Mouse (Mus musculus): Measurements from ENCODE around the gene Lrrk1. TPM values are rescaled to one million over a fixed set of nuclear protein-coding genes. Genes with fewer than 3 reads are reported as not detected.

Gene Lrrk1
- total RNA-seq, 2 experiments from 2014 or later = 2.4 to 2.9 TPM

- no peak for DNase-seq (ENCODE audit: extremely low spot score in 1 of 2, low spot score in 1 of 2)
Observed at GRCm38 (mm10) chr7:66385826-66386225, 2.3 kb downstream of the Lrrk1 start.

- DNase-seq (ENCODE audit: extremely low spot score in 1 of 2, low spot score in 1 of 2) = no peak
Observed at GRCm38 (mm10) chr7:66384891-66385290, 3.3 kb downstream of the Lrrk1 start.

- no peak for DNase-seq (ENCODE audit: extremely low spot score in 1 of 2, low spot score in 1 of 2)
Observed at GRCm38 (mm10) chr7:66384213-66384612, 3.9 kb downstream of the Lrrk1 start.

- no peak for DNase-seq (ENCODE audit: extremely low spot score in 1 of 2, low spot score in 1 of 2)
Observed at GRCm38 (mm10) chr7:66376560-66376959, 11.6 kb downstream of the Lrrk1 start.

DNA sequence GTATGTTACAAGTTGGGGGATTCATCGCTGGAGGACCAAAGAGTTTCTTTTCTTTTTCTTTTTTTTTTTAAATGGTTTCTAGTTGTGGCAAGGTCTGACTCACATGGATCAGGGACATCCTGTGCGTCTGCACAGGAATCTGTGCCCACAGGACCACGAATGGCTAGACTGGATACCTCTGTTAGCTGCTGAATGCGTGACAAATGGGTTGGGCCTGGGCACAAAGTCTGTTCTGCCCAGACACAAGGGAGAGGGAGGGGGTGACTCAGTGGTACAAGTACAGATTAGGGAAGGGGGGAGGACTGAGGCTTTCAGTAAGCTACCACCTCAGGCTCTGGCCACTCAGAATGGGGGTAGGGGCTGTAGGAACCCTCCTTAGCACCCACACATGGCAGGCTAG lies 12.4 kb downstream of the Lrrk1 start:
- DNase-seq (ENCODE audit: extremely low spot score in 1 of 2, low spot score in 1 of 2) = no peak

- no peak for DNase-seq (ENCODE audit: extremely low spot score in 1 of 2, low spot score in 1 of 2)
Observed at GRCm38 (mm10) chr7:66373391-66373790, 14.8 kb downstream of the Lrrk1 start.

DNA sequence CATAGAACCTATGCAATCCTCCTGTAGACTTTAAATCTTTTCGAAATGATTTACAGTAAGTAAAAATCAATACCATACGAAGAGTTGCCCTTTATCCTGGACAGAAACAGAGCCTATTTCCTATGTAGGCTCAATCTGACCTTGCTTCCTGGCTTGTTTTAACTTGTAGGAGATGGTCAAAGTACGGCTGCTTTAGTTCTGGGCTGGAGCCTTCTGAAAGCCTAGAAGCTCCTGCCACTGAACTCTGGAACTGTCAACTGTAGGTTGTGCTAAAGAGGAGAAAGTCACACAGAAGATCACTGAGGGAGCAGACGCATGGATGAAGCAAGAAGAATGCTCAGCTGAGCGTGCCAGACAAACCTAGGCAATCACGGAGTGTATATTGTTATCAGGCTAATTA lies 17.2 kb downstream of the Lrrk1 start:
- no peak for DNase-seq (ENCODE audit: extremely low spot score in 1 of 2, low spot score in 1 of 2)

DNA sequence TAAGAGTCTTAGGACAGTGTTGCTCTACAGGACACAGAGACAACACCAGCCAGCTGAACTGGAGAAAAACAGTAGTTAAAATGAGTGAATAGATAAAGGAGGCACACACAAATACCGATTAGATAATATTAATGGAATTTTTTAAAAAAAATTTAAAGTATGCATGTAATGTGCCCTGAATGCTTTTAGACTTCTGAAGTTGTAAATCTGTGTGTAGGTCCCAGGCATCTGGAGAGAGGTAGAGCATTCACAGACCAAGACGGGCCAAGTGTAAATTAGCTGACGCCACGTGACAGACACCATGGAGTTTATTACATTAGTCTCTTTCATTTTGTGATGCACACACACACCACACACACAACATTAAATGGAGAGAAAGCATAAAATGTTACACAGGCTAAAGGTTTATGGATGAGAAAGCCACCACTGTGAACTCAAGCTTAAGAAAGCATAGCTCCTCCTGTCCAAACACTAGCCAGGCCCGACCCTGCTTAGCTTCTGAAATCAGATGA lies 18.2 kb downstream of the Lrrk1 start:
- no peak for DNase-seq (ENCODE audit: extremely low spot score in 1 of 2, low spot score in 1 of 2)

- no peak for DNase-seq (ENCODE audit: extremely low spot score in 1 of 2, low spot score in 1 of 2)
Observed at GRCm38 (mm10) chr7:66369071-66369933, 18.8 kb downstream of the Lrrk1 start.

DNA sequence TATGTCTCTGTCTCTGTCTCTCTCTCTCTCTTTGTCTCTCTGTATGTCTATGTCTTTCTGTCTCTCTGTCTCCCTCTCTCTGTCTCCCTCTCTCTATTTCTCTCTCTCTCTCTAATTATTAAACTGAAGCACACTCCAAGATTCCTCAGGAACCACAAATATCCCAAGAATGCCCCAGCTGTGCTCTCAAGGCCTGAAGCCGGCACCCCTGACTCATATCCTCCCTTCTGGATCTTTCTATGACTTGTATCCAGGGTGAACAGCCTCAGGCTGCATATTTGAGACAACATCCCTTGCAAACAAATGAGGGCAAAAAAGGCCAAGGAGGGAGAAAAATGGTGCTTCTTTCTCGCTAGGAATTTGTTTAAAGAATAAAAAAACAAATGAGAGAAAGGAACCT lies 22.2 kb downstream of the Lrrk1 start, which contains the start of gene Gm10974:
Gene Gm10974, plus strand, starts transcription at position 2 of the 400 bp plus-strand sequence.
- DNase-seq (ENCODE audit: extremely low spot score in 1 of 2, low spot score in 1 of 2) = no peak

DNA sequence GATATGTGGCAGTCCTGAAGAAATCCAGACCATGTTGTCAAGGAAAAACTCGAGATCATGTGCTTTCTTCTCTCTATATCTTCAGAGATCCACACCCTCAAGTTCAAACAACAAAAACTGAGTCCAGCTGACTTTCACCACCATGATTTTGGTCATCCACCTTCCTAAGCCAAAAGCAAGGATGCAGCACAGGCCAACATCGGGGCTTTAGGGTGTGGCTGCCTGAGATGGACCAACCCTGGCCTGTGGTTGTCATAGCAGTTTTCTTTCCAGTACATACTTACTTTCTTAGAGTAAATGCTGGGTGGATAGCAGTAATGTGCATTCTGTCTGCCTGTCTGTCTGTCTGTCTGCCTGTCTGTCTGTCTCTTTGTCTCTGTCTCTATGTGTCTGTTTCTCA lies 22.7 kb downstream of the Lrrk1 start:
- no peak for DNase-seq (ENCODE audit: extremely low spot score in 1 of 2, low spot score in 1 of 2)

DNA sequence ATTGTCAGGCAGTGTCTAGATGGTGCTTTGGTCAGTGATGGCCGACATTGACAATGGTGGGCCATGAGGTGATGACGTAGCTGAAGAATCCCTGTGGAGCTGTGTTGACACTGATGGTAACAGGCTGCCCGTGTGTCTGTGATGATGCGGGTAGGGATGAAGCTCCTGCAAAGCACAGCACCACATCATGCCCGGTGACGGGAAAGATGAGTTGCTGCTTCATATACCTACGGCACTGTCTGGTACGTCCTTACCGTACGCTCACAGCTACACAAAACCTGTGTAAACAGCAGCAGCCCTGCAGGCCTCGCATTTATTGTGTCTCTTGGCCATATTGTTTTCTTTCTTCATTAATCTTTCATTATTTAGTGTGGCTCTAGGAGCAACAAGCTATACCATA lies 23.7 kb downstream of the Lrrk1 start:
- no peak for DNase-seq (ENCODE audit: extremely low spot score in 1 of 2, low spot score in 1 of 2)

GRCm38 (mm10) chr7:66359044-66359443 lies 29.1 kb downstream of the Lrrk1 start:
- no peak for DNase-seq (ENCODE audit: extremely low spot score in 1 of 2, low spot score in 1 of 2)

- DNase-seq (ENCODE audit: extremely low spot score in 1 of 2, low spot score in 1 of 2) = no peak
Observed at GRCm38 (mm10) chr7:66358461-66358860, 29.7 kb downstream of the Lrrk1 start.

- no peak for DNase-seq (ENCODE audit: extremely low spot score in 1 of 2, low spot score in 1 of 2)
Observed at GRCm38 (mm10) chr7:66355791-66356522, 32.2 kb downstream of the Lrrk1 start.

GRCm38 (mm10) chr7:66354911-66355310 lies 33.2 kb downstream of the Lrrk1 start:
- no peak for DNase-seq (ENCODE audit: extremely low spot score in 1 of 2, low spot score in 1 of 2)

DNA sequence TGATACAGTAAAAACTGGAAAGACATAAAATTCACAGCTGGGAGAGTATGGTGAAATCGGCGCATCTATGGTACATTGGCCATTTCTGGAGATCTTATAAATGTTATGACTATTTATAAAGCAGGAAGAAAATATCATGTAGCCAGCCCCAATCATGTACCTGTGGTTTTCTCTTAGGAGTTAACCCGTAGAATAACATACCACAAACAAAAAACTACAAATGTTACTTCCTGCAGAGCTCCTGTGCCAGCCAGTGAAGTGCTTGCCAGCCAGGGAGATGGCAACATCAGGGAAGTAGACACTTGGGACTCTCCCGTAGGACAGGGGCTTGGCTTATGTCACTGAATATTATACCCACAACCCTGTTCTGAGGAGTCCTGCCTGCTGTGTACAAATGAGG lies 37.1 kb downstream of the Lrrk1 start:
- no peak for DNase-seq (ENCODE audit: extremely low spot score in 1 of 2, low spot score in 1 of 2)

GRCm38 (mm10) chr7:66349670-66350069 lies 38.5 kb downstream of the Lrrk1 start:
- DNase-seq (ENCODE audit: extremely low spot score in 1 of 2, low spot score in 1 of 2) = no peak

DNA sequence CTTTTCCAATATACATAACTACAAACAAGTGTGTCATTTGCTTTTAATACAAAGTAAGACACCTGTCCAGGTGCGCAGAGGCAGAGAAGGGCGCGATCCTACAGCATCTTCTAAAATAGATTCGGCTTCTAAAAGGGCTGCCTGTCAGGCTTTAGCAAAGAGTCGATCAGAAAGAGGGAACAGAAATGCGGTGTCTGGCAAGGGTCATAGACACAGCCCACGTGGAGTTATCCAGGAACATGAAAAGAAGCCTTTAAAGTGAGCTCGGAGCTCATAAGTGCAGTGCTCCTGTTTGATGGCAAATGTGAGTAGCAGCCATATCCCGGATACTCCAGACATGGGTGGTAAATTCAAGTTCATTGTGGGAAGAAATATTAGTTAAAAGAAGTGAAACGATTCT lies 39.6 kb downstream of the Lrrk1 start:
- no peak for DNase-seq (ENCODE audit: extremely low spot score in 1 of 2, low spot score in 1 of 2)

- no peak for DNase-seq (ENCODE audit: extremely low spot score in 1 of 2, low spot score in 1 of 2)
Observed at GRCm38 (mm10) chr7:66346959-66347663, 41.0 kb downstream of the Lrrk1 start.

- no peak for DNase-seq (ENCODE audit: extremely low spot score in 1 of 2, low spot score in 1 of 2)
Observed at GRCm38 (mm10) chr7:66343307-66343706, 44.8 kb downstream of the Lrrk1 start.

All from layer of hippocampus, postnatal 25 days (tissue).